In genomic region chr9:44108269-44109055, GRCm38 (mm10) we compare ENCODE assay signal across 9 mouse cellular contexts. TPM values are rescaled to one million over a fixed set of nuclear protein-coding genes. Genes with fewer than 3 reads are reported as not detected.
DNase-seq lines count a peak whose midpoint lies in the region; ATAC-seq and TF ChIP-seq lines count a peak whose summit lies in the region.
"Had no signal": no experiment of that assay in that cellular context is flagged by ENCODE, and none has a peak within 500 bp of the region (broad histone marks: within the 10 kb centered on the region; RNA-seq: fewer than 3 reads in every experiment).

No protein-coding gene starts in this region.

- H3K27ac ChIP-seq in forebrain, embryonic 10.5 days, result peak overlapping the region; percentile 72
- H3K27ac ChIP-seq in forebrain, embryonic 11.5 days (ENCODE audit: low read depth, low read length), result no peak overlapping the region
- no peak overlapping the region for H3K27ac ChIP-seq in lung, postnatal 0 days (ENCODE audit: low read length)
- 0 out of 2 replicates have a peak overlapping the region, but pooled peaks have one; percentile 75 for H3K27ac ChIP-seq in intestine, embryonic 15.5 days
- H3K27ac ChIP-seq in neural tube, embryonic 14.5 days (ENCODE audit: low read depth, low read length), result no peak overlapping the region

- no peaks in the 10 kb centered on the region for H3K27me3 ChIP-seq in forebrain, embryonic 10.5 days (ENCODE audit: poor library complexity, severe bottlenecking)
- H3K27me3 ChIP-seq in forebrain, embryonic 11.5 days (ENCODE audit: control insufficient read depth, insufficient read depth, low read length), result no peaks in the 10 kb centered on the region
- H3K27me3 ChIP-seq in lung, postnatal 0 days (replicated peaks; ENCODE audit: insufficient read depth, low read length), result no peaks in the 10 kb centered on the region
- no peaks in the 10 kb centered on the region for H3K27me3 ChIP-seq in intestine, embryonic 15.5 days (replicated peaks)
- H3K27me3 ChIP-seq in neural tube, embryonic 14.5 days (ENCODE audit: control insufficient read depth, insufficient read depth, low read length), result no peaks in the 10 kb centered on the region

- no peaks in the 10 kb centered on the region for H3K9me3 ChIP-seq in forebrain, embryonic 10.5 days
- H3K9me3 ChIP-seq in forebrain, embryonic 11.5 days (ENCODE audit: control insufficient read depth, low read length), result no peaks in the 10 kb centered on the region
- H3K9me3 ChIP-seq in lung, postnatal 0 days (ENCODE audit: low read length), result no peaks in the 10 kb centered on the region
- no peaks in the 10 kb centered on the region for H3K9me3 ChIP-seq in intestine, embryonic 15.5 days
- H3K9me3 ChIP-seq in neural tube, embryonic 14.5 days (ENCODE audit: control insufficient read depth, low read length), result no peaks in the 10 kb centered on the region

- 81% methylated on average over 31 of the region's 31 CpGs for WGBS in forebrain, embryonic 10.5 days
- WGBS in forebrain, embryonic 11.5 days, result 84% methylated on average over 31 of the region's 31 CpGs
- 78% methylated on average over 31 of the region's 31 CpGs for WGBS in lung, postnatal 0 days
- 85% methylated on average over 31 of the region's 31 CpGs for WGBS in intestine, embryonic 15.5 days
- WGBS in neural tube, embryonic 14.5 days, result 83% methylated on average over 31 of the region's 31 CpGs

- no peak overlapping the region for H3K4me2 ChIP-seq in forebrain, embryonic 11.5 days (ENCODE audit: low read depth, low read length, severe bottlenecking)
- peak overlapping the region; percentile 35; the same call in 1 of the 2 replicates for H3K4me2 ChIP-seq in lung, postnatal 0 days (replicated peaks; ENCODE audit: low read depth, low read length)
- peak overlapping the region; percentile 51 for H3K4me2 ChIP-seq in intestine, embryonic 15.5 days (replicated peaks)
- H3K4me2 ChIP-seq in neural tube, embryonic 14.5 days (ENCODE audit: low read depth, low read length), result peak overlapping the region; percentile 14; the same call in 1 of the 2 replicates

- H3K4me3 ChIP-seq in forebrain, embryonic 10.5 days, result peak overlapping the region; percentile 31
- no peak overlapping the region for H3K4me3 ChIP-seq in forebrain, embryonic 11.5 days (ENCODE audit: low read depth, low read length)
- no peak overlapping the region for H3K4me3 ChIP-seq in lung, postnatal 0 days (ENCODE audit: low read depth, low read length)
- 0 out of 2 replicates have a peak overlapping the region, but pooled peaks have one; percentile 3 for H3K4me3 ChIP-seq in intestine, embryonic 15.5 days (replicated peaks)
- H3K4me3 ChIP-seq in neural tube, embryonic 14.5 days (ENCODE audit: low read depth, low read length), result no peak overlapping the region

- no peak overlapping the region; the same call in 1 of the 2 replicates for H3K9ac ChIP-seq in forebrain, embryonic 11.5 days (ENCODE audit: low read length)
- no peak overlapping the region for H3K9ac ChIP-seq in lung, postnatal 0 days (replicated peaks; ENCODE audit: low read depth)
- H3K9ac ChIP-seq in intestine, embryonic 15.5 days, result peak overlapping the region; percentile 33
- H3K9ac ChIP-seq in neural tube, embryonic 14.5 days (replicated peaks; ENCODE audit: low read depth, low read length), result no peak overlapping the region

- TF ChIP-seq EP300 in lung, postnatal 0 days (IDR thresholded peaks at IDR 0.05), result no peak

- no peak for TF ChIP-seq CTCF in lung, postnatal 0 days (IDR thresholded peaks at IDR 0.05)

- ATAC-seq in forebrain, embryonic 11.5 days (replicated peaks; ENCODE audit: low FRiP score), result no peak
- no peak for ATAC-seq in lung, postnatal 0 days
- ATAC-seq in intestine, embryonic 15.5 days, result no peak
- ATAC-seq in neural tube, embryonic 14.5 days (ENCODE audit: low read depth), result no peak

- DNase-seq in forebrain, embryonic 10.5 days (ENCODE audit: extremely low spot score, low spot score), result no peak
- no peak for DNase-seq in forebrain, embryonic 11.5 days (ENCODE audit: low spot score)
- DNase-seq in lung, postnatal 0 days (ENCODE audit: low spot score), result no peak
- no peak for DNase-seq in lung, adult 18-20 months
- no peak for DNase-seq in thymus, postnatal 0 days (ENCODE audit: low spot score)
- no peak for DNase-seq in layer of hippocampus, adult 18-20 months (ENCODE audit: low spot score in 2 of 2)

- H3K36me3 ChIP-seq in forebrain, embryonic 10.5 days (replicated peaks), result peaks cover 74% of the 10 kb centered on the region
- no peaks in the 10 kb centered on the region; the same call in 1 of the 2 replicates for H3K36me3 ChIP-seq in forebrain, embryonic 11.5 days (ENCODE audit: control insufficient read depth, insufficient read depth, low read length)
- no peaks in the 10 kb centered on the region for H3K36me3 ChIP-seq in lung, postnatal 0 days (ENCODE audit: insufficient read depth, low read length)
- H3K36me3 ChIP-seq in intestine, embryonic 15.5 days, result peaks cover 4% of the 10 kb centered on the region; the same call in 1 of the 2 replicates
- no peaks in the 10 kb centered on the region; the same call in 1 of the 2 replicates for H3K36me3 ChIP-seq in neural tube, embryonic 14.5 days (ENCODE audit: control insufficient read depth, insufficient read depth, low read length)

- peaks cover 73% of the 10 kb centered on the region for H3K4me1 ChIP-seq in forebrain, embryonic 10.5 days
- peaks cover 25% of the 10 kb centered on the region for H3K4me1 ChIP-seq in forebrain, embryonic 11.5 days (replicated peaks; ENCODE audit: control insufficient read depth, insufficient read depth, low read length)
- H3K4me1 ChIP-seq in lung, postnatal 0 days (ENCODE audit: insufficient read depth, low read depth, low read length), result peaks cover 30% of the 10 kb centered on the region
- H3K4me1 ChIP-seq in intestine, embryonic 15.5 days (replicated peaks), result peaks cover 48% of the 10 kb centered on the region
- H3K4me1 ChIP-seq in neural tube, embryonic 14.5 days (ENCODE audit: control insufficient read depth, insufficient read depth, low read length), result peaks cover 36% of the 10 kb centered on the region

RNA-seq across cellular contexts. Expression of gene C1qtnf5, which starts 1.4 kb away (rescaled TPM):
- not detected in 2 replicates for polyA plus RNA-seq in forebrain, embryonic 10.5 days (2016; fragmentation: Nextera tagmentation; extraction: Ambion mirVana)
- polyA plus RNA-seq in forebrain, embryonic 11.5 days (2014; fragmentation: Nextera tagmentation; extraction: Ambion mirVana), result 0.47 and 0.79 TPM in 2 replicates
- polyA plus RNA-seq in lung, postnatal 0 days (2015; fragmentation: Nextera tagmentation; extraction: Ambion mirVana), result 9.8 and 10.3 TPM in 2 replicates
- polyA plus RNA-seq in intestine, embryonic 15.5 days (2015; fragmentation: Nextera tagmentation; extraction: Ambion mirVana), result 3.1 and 3.5 TPM in 2 replicates
- 6.7 and 8.0 TPM in 2 replicates for polyA plus RNA-seq in neural tube, embryonic 14.5 days (2014; fragmentation: Nextera tagmentation; extraction: Ambion mirVana)
- 1.2 and 2.0 TPM in 2 replicates for polyA plus RNA-seq in thymus, postnatal 0 days (2015; fragmentation: Nextera tagmentation; extraction: Ambion mirVana)
- total RNA-seq in layer of hippocampus, adult 18-20 months (2021), result 10 to 100 TPM; 16.9 to 21.2 TPM
- total RNA-seq: monocyte, adult 5-6 weeks had no signal

RNA-seq across cellular contexts. Expression of gene Gm49380, which starts 4.8 kb away (rescaled TPM):
- 0.06 and 0.36 TPM in 2 replicates for polyA plus RNA-seq in forebrain, embryonic 10.5 days (2016; fragmentation: Nextera tagmentation; extraction: Ambion mirVana)
- polyA plus RNA-seq in forebrain, embryonic 11.5 days (2014; fragmentation: Nextera tagmentation; extraction: Ambion mirVana), result 0.97 TPM in 1 of 2 replicates, not detected in the other
- polyA plus RNA-seq in lung, postnatal 0 days (2015; fragmentation: Nextera tagmentation; extraction: Ambion mirVana), result 0.29 and 0.30 TPM in 2 replicates
- polyA plus RNA-seq in intestine, embryonic 15.5 days (2015; fragmentation: Nextera tagmentation; extraction: Ambion mirVana), result 0.10 TPM in 1 of 2 replicates, not detected in the other
- polyA plus RNA-seq in neural tube, embryonic 14.5 days (2014; fragmentation: Nextera tagmentation; extraction: Ambion mirVana), result 0.08 and 0.10 TPM in 2 replicates
- polyA plus RNA-seq in thymus, postnatal 0 days (2015; fragmentation: Nextera tagmentation; extraction: Ambion mirVana), result 0.05 and 0.10 TPM in 2 replicates
- under 1 TPM in 1 of 2 experiments, not detected in 1; 0.38 TPM for total RNA-seq in layer of hippocampus, adult 18-20 months (2021)
- total RNA-seq: monocyte, adult 5-6 weeks had no signal

RNA-seq across cellular contexts. Expression of gene Rnf26, which starts 4.9 kb away (rescaled TPM):
- 79.5 and 81.5 TPM in 2 replicates for polyA plus RNA-seq in forebrain, embryonic 10.5 days (2016; fragmentation: Nextera tagmentation; extraction: Ambion mirVana)
- 82.3 and 85.2 TPM in 2 replicates for polyA plus RNA-seq in forebrain, embryonic 11.5 days (2014; fragmentation: Nextera tagmentation; extraction: Ambion mirVana)
- 18.8 and 19.0 TPM in 2 replicates for polyA plus RNA-seq in lung, postnatal 0 days (2015; fragmentation: Nextera tagmentation; extraction: Ambion mirVana)
- polyA plus RNA-seq in intestine, embryonic 15.5 days (2015; fragmentation: Nextera tagmentation; extraction: Ambion mirVana), result 56.9 and 57.9 TPM in 2 replicates
- polyA plus RNA-seq in neural tube, embryonic 14.5 days (2014; fragmentation: Nextera tagmentation; extraction: Ambion mirVana), result 28.9 and 32.6 TPM in 2 replicates
- 52.3 and 53.4 TPM in 2 replicates for polyA plus RNA-seq in thymus, postnatal 0 days (2015; fragmentation: Nextera tagmentation; extraction: Ambion mirVana)
- 10 to 100 TPM; 29.7 to 29.8 TPM for total RNA-seq in layer of hippocampus, adult 18-20 months (2021)

RNA-seq across cellular contexts. Expression of gene Mfrp, which starts 6.9 kb away (rescaled TPM):
- polyA plus RNA-seq in forebrain, embryonic 10.5 days (2016; fragmentation: Nextera tagmentation; extraction: Ambion mirVana), result 0.15 and 0.26 TPM in 2 replicates
- polyA plus RNA-seq in forebrain, embryonic 11.5 days (2014; fragmentation: Nextera tagmentation; extraction: Ambion mirVana), result 0.11 TPM in 1 of 2 replicates, not detected in the other
- polyA plus RNA-seq in lung, postnatal 0 days (2015; fragmentation: Nextera tagmentation; extraction: Ambion mirVana), result 0.08 TPM in 1 of 2 replicates, not detected in the other
- 0.06 and 0.10 TPM in 2 replicates for polyA plus RNA-seq in intestine, embryonic 15.5 days (2015; fragmentation: Nextera tagmentation; extraction: Ambion mirVana)
- polyA plus RNA-seq in neural tube, embryonic 14.5 days (2014; fragmentation: Nextera tagmentation; extraction: Ambion mirVana), result not detected in 2 replicates
- polyA plus RNA-seq in thymus, postnatal 0 days (2015; fragmentation: Nextera tagmentation; extraction: Ambion mirVana), result not detected in 2 replicates
- total RNA-seq in layer of hippocampus, adult 18-20 months (2021), result 1 to 10 TPM in 1 of 2 experiments, under 1 TPM in 1; 0.30 to 1.8 TPM
- total RNA-seq: monocyte, adult 5-6 weeks had no signal

RNA-seq across cellular contexts. Expression of gene Mcam, which starts 25.8 kb away (rescaled TPM):
- polyA plus RNA-seq in forebrain, embryonic 10.5 days (2016; fragmentation: Nextera tagmentation; extraction: Ambion mirVana), result 10.1 and 11.4 TPM in 2 replicates
- 12.9 and 14.8 TPM in 2 replicates for polyA plus RNA-seq in forebrain, embryonic 11.5 days (2014; fragmentation: Nextera tagmentation; extraction: Ambion mirVana)
- 113 and 116 TPM in 2 replicates for polyA plus RNA-seq in lung, postnatal 0 days (2015; fragmentation: Nextera tagmentation; extraction: Ambion mirVana)
- polyA plus RNA-seq in intestine, embryonic 15.5 days (2015; fragmentation: Nextera tagmentation; extraction: Ambion mirVana), result 40.0 and 43.5 TPM in 2 replicates
- polyA plus RNA-seq in neural tube, embryonic 14.5 days (2014; fragmentation: Nextera tagmentation; extraction: Ambion mirVana), result 9.0 and 23.0 TPM in 2 replicates
- 6.9 and 7.9 TPM in 2 replicates for polyA plus RNA-seq in thymus, postnatal 0 days (2015; fragmentation: Nextera tagmentation; extraction: Ambion mirVana)
- 10 to 100 TPM in 1 of 2 experiments, 1 to 10 TPM in 1; 7.9 to 11.3 TPM for total RNA-seq in layer of hippocampus, adult 18-20 months (2021)

Comparison
In these comparisons a context has a peak if more than half of its experiments do, and no peak if none do; other contexts are left out.
1. H3K27ac ChIP-seq: peak in forebrain, embryonic 10.5 days (single experiment) and intestine, embryonic 15.5 days (single experiment); none in forebrain, embryonic 11.5 days (single experiment), lung, postnatal 0 days (single experiment) and neural tube, embryonic 14.5 days (single experiment).
2. H3K4me3 ChIP-seq: peak in forebrain, embryonic 10.5 days (single experiment) and intestine, embryonic 15.5 days (single experiment); none in forebrain, embryonic 11.5 days (single experiment), lung, postnatal 0 days (single experiment) and neural tube, embryonic 14.5 days (single experiment).